Mouse (Mus musculus) hindbrain, postnatal 0 days (tissue): ENCODE measurements at regions not wholly inside any gene's neighbourhood (a gene's known extent, or its start where the extent isn't known, plus 50 kb on each side); places are given as distances from the start of the nearest gene placed in this dataset.

Experiments
- ATAC-seq: fragments of 200-750 bp; cut with Nextera tagmentation; 2 replicates; pipeline ENCODE4 v1.8.0; 2017; ENCODE audit warnings: mild to moderate bottlenecking, moderate TSS enrichment, moderate library complexity
- DNase-seq: peaks from one replicate; pipeline ENCODE4 v3.0.0-alpha.2; 2015; ENCODE audit warnings: low spot score
- H3K27ac ChIP-seq: fragments of 300-500 bp; sonication (generic); 2 replicates; pipeline ENCODE4 v1.5.1; 2014; ENCODE audit warnings: mild to moderate bottlenecking
- H3K27me3 ChIP-seq: fragments of 300-500 bp; sonication (generic); 2 replicates; pipeline ENCODE4 v1.6.1; 2014; ENCODE audit warnings: low read length, mixed read lengths; ENCODE audit not compliant: insufficient read depth
- H3K36me3 ChIP-seq: fragments of 300-500 bp; sonication (generic); 2 replicates; pipeline ENCODE4 v1.6.1; 2014; ENCODE audit warnings: low read length, mixed read lengths; ENCODE audit not compliant: insufficient read depth
- H3K4me1 ChIP-seq: fragments of 300-500 bp; sonication (generic); 2 replicates; pipeline ENCODE4 v1.6.1; 2014; ENCODE audit warnings: antibody characterized with exemption, low read length, mixed read lengths; ENCODE audit not compliant: insufficient read depth
- H3K4me2 ChIP-seq: fragments of 300-500 bp; sonication (generic); 2 replicates; pipeline ENCODE4 v1.6.1; 2014; ENCODE audit warnings: low read depth, mild to moderate bottlenecking, low read length, moderate library complexity, mixed read lengths
- H3K4me3 ChIP-seq: fragments of 300-500 bp; sonication (generic); 2 replicates; pipeline ENCODE4 v1.5.1; 2014; ENCODE audit warnings: low read length
- H3K9ac ChIP-seq: fragments of 300-500 bp; sonication (generic); replicated peaks from 2 replicates; pipeline ENCODE4 v1.6.1; 2014; ENCODE audit warnings: mild to moderate bottlenecking, low read length, moderate library complexity, mixed read lengths
- H3K9me3 ChIP-seq: fragments of 300-500 bp; sonication (generic); 2 replicates; pipeline ENCODE4 v1.6.1; 2016; ENCODE audit warnings: low read length, mixed read lengths
- CTCF ChIP-seq: IDR thresholded peaks from 2 replicates; pipeline ENCODE4 v1.5.1; 2016; ENCODE audit warnings: antibody characterized with exemption, control low read depth, low read depth
- WGBS: fragments of 180-500 bp; shearing (Covaris S2); extraction: QIAGEN DNeasy Blood & Tissue Kit; methylation state at CpG from one replicate; pipeline ENCODE4 v1.1.7; 2014; 5-methylcytosine and 5-hydroxymethylcytosine counted together

DNA sequence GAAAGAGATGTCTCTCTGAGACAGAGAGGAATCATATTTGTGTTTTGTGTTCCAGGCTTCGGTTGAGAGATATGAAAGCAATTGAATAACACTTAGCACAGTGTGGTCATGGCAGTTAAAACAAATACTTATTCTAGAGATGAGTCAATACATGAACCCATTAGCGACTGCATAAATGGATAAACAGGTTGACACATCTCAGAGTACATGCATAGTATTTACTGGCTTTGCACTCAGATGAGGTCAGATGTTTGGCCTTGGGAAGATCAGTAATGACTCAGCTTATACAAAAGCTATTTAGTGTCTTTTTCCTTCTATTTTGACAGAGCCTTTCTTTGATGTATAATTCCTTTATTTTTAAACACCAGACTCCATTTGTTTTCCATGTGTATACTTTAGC lies 579.5 kb downstream of the Zfp619 start:
- no peaks in the 10 kb centered on the region for H3K36me3 ChIP-seq
- no peak overlapping the region for H3K4me3 ChIP-seq
- H3K27me3 ChIP-seq, result no peaks in the 10 kb centered on the region
- WGBS, result 82% methylated on average over 2 of the region's 2 CpGs
- H3K4me2 ChIP-seq, result no peak overlapping the region
- H3K27ac ChIP-seq, result no peak overlapping the region
- no peaks in the 10 kb centered on the region for H3K4me1 ChIP-seq
- H3K9me3 ChIP-seq, result no peaks in the 10 kb centered on the region
- ATAC-seq, result no peak
- no peak for DNase-seq
- no peak overlapping the region for H3K9ac ChIP-seq
- no peak for TF ChIP-seq CTCF

DNA sequence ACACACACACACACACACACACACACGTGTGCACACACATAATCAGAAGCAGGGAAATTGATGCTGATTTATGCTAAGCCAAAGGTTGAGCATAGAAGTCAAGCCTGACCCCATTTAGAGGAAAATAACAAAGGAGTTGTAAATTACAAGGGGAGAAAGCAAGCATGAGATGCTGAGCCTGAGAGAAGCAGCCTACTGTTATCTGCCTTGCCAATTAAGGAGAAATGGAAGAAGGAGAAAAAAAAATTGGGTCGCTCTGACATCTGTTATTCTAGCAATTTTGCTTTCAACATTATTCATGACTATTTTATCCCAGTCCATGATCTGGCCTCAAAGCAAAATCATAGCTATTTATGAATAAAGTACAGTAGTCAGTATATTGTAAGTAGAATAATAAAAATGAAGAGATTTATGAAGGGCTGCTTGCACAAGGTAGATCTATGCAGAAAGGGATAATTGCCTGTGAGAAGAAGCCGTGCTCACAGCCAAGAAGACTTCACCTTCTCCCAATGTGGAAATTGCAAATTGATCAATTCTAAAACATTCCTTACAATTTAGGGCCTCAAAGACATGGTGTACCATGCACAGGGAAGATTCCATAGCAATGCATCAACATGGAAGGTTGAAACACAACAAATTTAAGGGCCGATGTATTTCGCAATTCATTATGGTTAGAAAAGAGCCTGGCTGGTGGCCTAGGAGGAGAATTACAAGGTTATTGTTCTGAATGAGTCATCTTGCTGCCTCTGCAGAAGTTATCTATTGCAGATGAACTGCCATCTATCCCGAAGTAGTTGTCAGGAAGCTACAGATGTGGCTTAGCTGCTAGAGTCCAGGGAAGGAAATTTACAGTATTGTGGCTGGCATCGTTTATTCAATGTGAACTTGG lies 585.7 kb downstream of the Zfp619 start:
- H3K9ac ChIP-seq, result no peak overlapping the region
- H3K27me3 ChIP-seq, result no peaks in the 10 kb centered on the region
- H3K4me1 ChIP-seq, result no peaks in the 10 kb centered on the region
- ATAC-seq, result no peak
- WGBS, result 80% methylated on average over 7 of the region's 7 CpGs
- DNase-seq, result no peak
- H3K27ac ChIP-seq, result no peak overlapping the region
- H3K9me3 ChIP-seq, result no peaks in the 10 kb centered on the region
- no peak overlapping the region for H3K4me2 ChIP-seq
- H3K4me3 ChIP-seq, result no peak overlapping the region
- TF ChIP-seq CTCF, result no peak
- no peaks in the 10 kb centered on the region for H3K36me3 ChIP-seq

DNA sequence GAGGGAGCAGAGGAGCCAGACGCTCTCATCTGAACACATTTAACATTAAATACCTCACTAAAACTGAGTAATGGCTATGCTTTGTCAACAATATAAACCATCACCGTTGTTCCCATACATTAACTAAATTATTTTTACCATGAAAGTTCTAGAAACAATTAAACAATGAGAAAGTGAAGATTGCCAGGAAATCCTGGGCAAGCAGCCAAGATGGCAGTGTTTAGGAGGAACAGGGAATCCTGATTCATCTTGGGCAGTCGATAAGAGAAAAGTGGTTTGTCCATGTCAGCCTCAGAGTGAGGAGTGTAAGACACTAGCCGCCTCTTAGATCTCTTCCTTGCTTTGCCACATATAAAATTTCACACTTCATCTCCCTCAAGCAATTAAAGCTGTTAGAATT lies 625.3 kb downstream of the Zfp619 start:
- DNase-seq (peak; percentile 3), ATAC-seq (no peak)
- Histone ChIP-seq H3K4me3 (no peak overlapping the region), H3K36me3 (no peaks in the 10 kb centered on the region), H3K27ac (no peak overlapping the region), H3K4me2 (no peak overlapping the region), H3K4me1 (no peaks in the 10 kb centered on the region), H3K27me3 (no peaks in the 10 kb centered on the region), H3K9me3 (no peaks in the 10 kb centered on the region), H3K9ac (no peak overlapping the region)
- TF ChIP-seq CTCF, result no peak
- WGBS, result 47% methylated on average over 4 of the region's 4 CpGs

DNA sequence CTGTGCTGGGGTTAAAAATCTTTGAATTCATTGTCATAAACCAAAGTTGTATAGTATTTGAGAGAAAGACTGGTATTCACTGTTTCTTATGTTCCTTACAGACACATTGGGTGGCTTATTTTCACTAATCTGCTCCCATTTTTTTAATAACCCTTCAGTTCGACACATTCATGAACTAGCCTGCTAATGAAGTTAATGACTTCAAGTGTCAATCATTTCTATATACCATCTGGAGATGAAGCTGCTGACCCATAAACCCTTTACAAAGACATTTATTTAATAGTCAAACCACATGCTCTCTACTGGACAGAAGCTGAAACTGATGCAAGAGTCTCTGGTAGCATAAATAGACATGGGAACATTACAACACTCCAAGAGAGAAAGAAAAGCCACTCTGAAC lies 626.9 kb downstream of the Zfp619 start:
- WGBS, result 42% methylated on average over 1 of the region's 1 CpGs
- Histone ChIP-seq H3K27ac (no peak overlapping the region), H3K9me3 (no peaks in the 10 kb centered on the region), H3K9ac (no peak overlapping the region), H3K27me3 (no peaks in the 10 kb centered on the region), H3K36me3 (no peaks in the 10 kb centered on the region), H3K4me2 (no peak overlapping the region), H3K4me3 (no peak overlapping the region), H3K4me1 (no peaks in the 10 kb centered on the region)
- ATAC-seq, result no peak
- no peak for DNase-seq
- no peak for TF ChIP-seq CTCF

DNA sequence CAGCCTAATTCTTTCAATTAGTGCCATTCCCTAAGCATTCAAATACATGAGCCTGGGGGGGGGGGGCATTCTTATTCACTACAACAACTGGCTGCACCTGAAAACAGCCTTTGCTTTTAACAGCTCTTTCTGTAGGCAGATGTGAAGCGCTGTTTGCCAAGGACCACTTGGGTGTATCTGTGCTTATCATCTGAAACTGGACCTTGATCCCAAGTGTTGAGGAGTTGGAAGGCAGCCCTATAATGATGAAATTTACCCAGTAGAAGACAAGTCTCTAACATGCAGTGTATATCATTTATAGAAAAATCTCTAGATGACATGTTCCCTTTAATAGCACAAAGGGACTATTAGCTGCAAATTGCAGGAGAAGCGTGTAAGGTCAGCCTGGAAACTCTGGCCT lies 660.0 kb downstream of the Zfp619 start:
- no peak for DNase-seq
- Histone ChIP-seq H3K36me3 (no peaks in the 10 kb centered on the region), H3K4me3 (no peak overlapping the region), H3K4me2 (no peak overlapping the region), H3K4me1 (no peaks in the 10 kb centered on the region), H3K27me3 (no peaks in the 10 kb centered on the region), H3K9me3 (no peaks in the 10 kb centered on the region), H3K27ac (no peak overlapping the region), H3K9ac (no peak overlapping the region)
- ATAC-seq, result no peak
- no peak for TF ChIP-seq CTCF
- WGBS, result 94% methylated on average over 2 of the region's 2 CpGs

DNA sequence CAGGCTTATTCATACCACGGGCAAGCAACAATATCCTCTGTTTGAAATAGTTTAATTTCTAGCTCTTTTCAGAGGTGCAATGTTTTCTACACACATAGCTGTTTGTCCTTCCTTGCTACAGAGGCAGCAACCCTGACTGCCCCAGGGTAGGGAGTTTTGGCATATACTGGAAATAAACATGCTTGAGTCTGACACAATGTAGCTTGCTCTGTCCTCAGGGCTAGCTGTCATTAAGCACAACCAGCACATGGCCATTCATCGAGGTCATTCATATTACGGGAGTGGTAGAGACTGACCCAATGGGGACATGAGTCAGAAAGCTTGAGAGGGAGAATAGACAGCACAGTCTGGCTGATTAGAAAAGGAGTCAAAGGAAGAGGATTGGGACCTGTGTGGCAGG lies 677.8 kb downstream of the Zfp619 start:
- Histone ChIP-seq H3K27ac (no peak overlapping the region), H3K9me3 (no peaks in the 10 kb centered on the region), H3K9ac (no peak overlapping the region), H3K4me1 (no peaks in the 10 kb centered on the region), H3K4me2 (no peak overlapping the region), H3K27me3 (no peaks in the 10 kb centered on the region), H3K4me3 (no peak overlapping the region), H3K36me3 (no peaks in the 10 kb centered on the region)
- WGBS, result 75% methylated on average over 3 of the region's 3 CpGs
- DNase-seq, result no peak
- no peak for ATAC-seq
- no peak for TF ChIP-seq CTCF

DNA sequence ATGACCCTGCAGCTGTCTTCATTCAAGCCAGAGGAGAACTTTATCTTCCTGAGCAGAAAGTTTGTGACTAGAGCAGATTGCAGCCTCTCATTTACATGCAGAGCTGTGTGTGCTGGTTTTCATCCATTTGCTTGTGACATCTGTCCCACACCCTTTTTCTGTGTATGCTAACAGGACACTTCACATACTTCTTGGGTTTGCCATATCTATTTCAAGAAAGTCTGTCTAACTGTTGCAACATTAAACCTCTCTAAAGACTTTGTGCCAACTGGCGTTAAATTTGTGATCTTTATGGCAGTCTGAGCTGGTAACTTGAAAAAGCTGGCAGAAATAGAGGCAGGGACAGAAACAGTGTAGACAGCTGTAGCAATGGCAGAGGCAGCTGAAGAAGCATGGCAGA lies 685.0 kb downstream of the Zfp619 start:
- Histone ChIP-seq H3K9me3 (no peaks in the 10 kb centered on the region), H3K4me3 (no peak overlapping the region), H3K36me3 (no peaks in the 10 kb centered on the region), H3K27ac (no peak overlapping the region), H3K4me2 (no peak overlapping the region), H3K9ac (no peak overlapping the region), H3K27me3 (no peaks in the 10 kb centered on the region), H3K4me1 (no peaks in the 10 kb centered on the region)
- no peak for TF ChIP-seq CTCF
- WGBS, result 92% methylated on average over 1 of the region's 1 CpGs
- ATAC-seq (no peak), DNase-seq (no peak)
